Mouse (Mus musculus) stomach, postnatal 0 days (tissue): ENCODE results near the gene Agbl4. TPM values are rescaled to one million over a fixed set of nuclear protein-coding genes. Genes with fewer than 3 reads are reported as not detected.

Experiments used
- ATAC-seq: fragments of 200-750 bp; cut with Nextera tagmentation; 2 replicates; pipeline ENCODE4 v1.8.0; 2017; ENCODE audit not compliant: low FRiP score, low TSS enrichment
- DNase-seq: peaks from one replicate; pipeline ENCODE4 v3.0.0-alpha.2; 2016; ENCODE audit warnings: low spot score
- H3K27ac ChIP-seq: fragments of 300-500 bp; sonication (generic); replicated peaks from 2 replicates; pipeline ENCODE4 v1.5.1; 2014; ENCODE audit warnings: mild to moderate bottlenecking, control low read depth
- H3K27me3 ChIP-seq: fragments of 300-500 bp; sonication (generic); 2 replicates; pipeline ENCODE4 v1.6.1; 2014; ENCODE audit warnings: low read length; ENCODE audit not compliant: control insufficient read depth, insufficient read depth
- H3K36me3 ChIP-seq: fragments of 300-500 bp; sonication (generic); 2 replicates; pipeline ENCODE4 v1.6.1; 2014; ENCODE audit warnings: low read length, mixed read lengths; ENCODE audit not compliant: control insufficient read depth, insufficient read depth
- H3K4me1 ChIP-seq: fragments of 300-500 bp; sonication (generic); replicated peaks from 2 replicates; pipeline ENCODE4 v1.6.1; 2014; ENCODE audit warnings: antibody characterized with exemption; ENCODE audit not compliant: control insufficient read depth, insufficient read depth
- H3K4me2 ChIP-seq: fragments of 300-500 bp; sonication (generic); replicated peaks from 2 replicates; pipeline ENCODE4 v1.6.1; 2014; ENCODE audit warnings: low read depth, mild to moderate bottlenecking, control low read depth, moderate library complexity
- H3K4me3 ChIP-seq: fragments of 300-500 bp; sonication (generic); 2 replicates; pipeline ENCODE4 v1.5.1; 2014; ENCODE audit warnings: low read depth, low read length, control low read depth
- H3K9ac ChIP-seq: fragments of 300-500 bp; sonication (generic); 2 replicates; pipeline ENCODE4 v1.6.1; 2014; ENCODE audit warnings: mild to moderate bottlenecking, low read length, control low read depth, mixed read lengths
- H3K9me3 ChIP-seq: fragments of 300-500 bp; sonication (generic); 2 replicates; pipeline ENCODE4 v1.6.1; 2016; ENCODE audit warnings: low read length; ENCODE audit not compliant: control insufficient read depth
- CTCF ChIP-seq: IDR thresholded peaks from 2 replicates; pipeline ENCODE4 v1.5.1; 2016; ENCODE audit warnings: antibody characterized with exemption, low read depth, mild to moderate bottlenecking, moderate library complexity
- EP300 ChIP-seq: optimal IDR thresholded peaks from 2 replicates; pipeline ENCODE3; 2016; ENCODE audit warnings: antibody characterized with exemption
- WGBS: fragments of 180-500 bp; shearing (Covaris S2); extraction: QIAGEN DNeasy Blood & Tissue Kit; methylation state at CpG from one replicate; pipeline ENCODE4 v1.1.7; 2014; 5-methylcytosine and 5-hydroxymethylcytosine counted together
- polyA plus RNA-seq: library from polyadenylated mRNA; unstranded; fragments of >200 nt; fragmentation: Nextera tagmentation; extraction: Ambion mirVana; gene quantifications from 2 replicates; pipeline ENCODE4 v1.2.1, GENCODE M21; 2015

Gene Agbl4
- polyA plus RNA-seq, 1 experiment from 2014 or later = 0.10 TPM

DNA sequence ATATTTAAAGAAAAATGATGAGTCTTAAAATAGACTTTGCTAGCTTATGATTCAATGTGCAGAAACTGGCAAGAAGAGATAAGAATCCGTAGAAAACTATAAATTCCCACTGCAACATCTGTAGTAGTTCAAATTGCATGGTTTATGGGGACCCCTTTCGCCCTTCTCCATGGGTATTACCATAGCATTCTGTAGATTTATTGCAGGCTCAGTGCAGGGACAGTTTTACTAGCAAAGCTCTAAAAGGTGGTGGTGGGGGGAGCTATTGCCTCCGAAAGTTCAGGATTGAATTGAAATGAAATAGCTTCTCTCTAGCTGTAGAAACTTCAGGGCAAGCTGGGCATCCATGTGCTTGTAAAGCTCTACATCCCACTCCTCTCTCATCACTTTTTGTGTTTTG, 959.7 kb downstream of the Agbl4 start:
- no peak overlapping the region for H3K27ac ChIP-seq
- H3K4me3 ChIP-seq = no peak overlapping the region
- no peak for DNase-seq
- H3K9me3 ChIP-seq = no peaks in the 10 kb centered on the region
- no peak overlapping the region for H3K9ac ChIP-seq
- WGBS = 53% methylated on average over 3 of the region's 3 CpGs
- no peak overlapping the region for H3K4me2 ChIP-seq
- H3K4me1 ChIP-seq = no peaks in the 10 kb centered on the region
- no peaks in the 10 kb centered on the region for H3K36me3 ChIP-seq
- TF ChIP-seq CTCF = no peak
- no peak for TF ChIP-seq EP300
- no peaks in the 10 kb centered on the region for H3K27me3 ChIP-seq
- no peak for ATAC-seq

DNA sequence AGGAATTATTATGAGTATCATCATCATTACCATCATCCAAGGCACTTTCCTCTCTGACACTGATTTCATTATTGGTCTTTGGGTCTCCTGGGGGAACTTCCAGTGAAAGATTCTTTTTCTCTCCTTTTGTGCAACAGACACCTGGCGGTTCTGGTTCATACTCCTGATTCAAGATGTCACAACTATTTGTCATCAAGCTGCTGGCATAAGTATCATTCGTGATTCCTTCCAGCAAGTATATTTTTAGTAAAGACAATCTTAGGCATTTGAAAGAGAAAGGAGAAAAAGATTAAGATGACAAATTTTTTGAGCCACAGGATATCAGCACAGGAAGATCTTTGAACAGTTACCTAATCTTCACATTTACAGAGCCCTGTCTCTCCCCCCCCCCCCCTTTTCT, 966.7 kb downstream of the Agbl4 start:
- no peak for ATAC-seq
- Histone ChIP-seq H3K9ac (no peak overlapping the region), H3K9me3 (no peaks in the 10 kb centered on the region), H3K4me3 (no peak overlapping the region), H3K27ac (no peak overlapping the region), H3K4me2 (no peak overlapping the region), H3K27me3 (no peaks in the 10 kb centered on the region), H3K36me3 (no peaks in the 10 kb centered on the region), H3K4me1 (no peaks in the 10 kb centered on the region)
- DNase-seq = no peak
- 78% methylated on average over 2 of the region's 2 CpGs for WGBS
- TF ChIP-seq CTCF (no peak), EP300 (no peak)

DNA sequence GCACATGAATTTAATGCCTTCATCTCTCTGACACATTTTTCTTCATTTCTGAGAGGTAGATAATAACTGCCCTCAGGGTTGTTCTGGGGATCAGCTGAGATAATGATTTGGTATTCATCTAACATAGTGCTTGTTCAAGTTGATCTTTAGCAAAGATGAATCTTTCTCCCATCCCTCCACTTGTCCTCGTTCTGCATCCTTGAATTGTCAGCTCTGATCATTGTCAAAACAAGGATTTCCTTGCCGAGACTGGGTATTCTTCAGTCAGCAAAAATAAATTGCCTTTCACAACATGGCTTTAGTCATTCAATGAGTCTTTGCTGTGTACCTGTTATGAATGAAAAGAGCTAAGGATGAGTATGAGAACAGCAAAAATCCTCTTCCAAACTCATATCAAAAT, 970.3 kb downstream of the Agbl4 start:
- H3K4me3 ChIP-seq = no peak overlapping the region
- no peaks in the 10 kb centered on the region for H3K9me3 ChIP-seq
- TF ChIP-seq EP300 (no peak), CTCF (no peak)
- WGBS = 67% methylated on average over 2 of the region's 2 CpGs
- H3K27ac ChIP-seq = no peak overlapping the region
- DNase-seq (no peak), ATAC-seq (no peak)
- no peak overlapping the region for H3K9ac ChIP-seq
- H3K36me3 ChIP-seq = no peaks in the 10 kb centered on the region
- no peaks in the 10 kb centered on the region for H3K4me1 ChIP-seq
- H3K4me2 ChIP-seq = no peak overlapping the region
- no peaks in the 10 kb centered on the region for H3K27me3 ChIP-seq

DNA sequence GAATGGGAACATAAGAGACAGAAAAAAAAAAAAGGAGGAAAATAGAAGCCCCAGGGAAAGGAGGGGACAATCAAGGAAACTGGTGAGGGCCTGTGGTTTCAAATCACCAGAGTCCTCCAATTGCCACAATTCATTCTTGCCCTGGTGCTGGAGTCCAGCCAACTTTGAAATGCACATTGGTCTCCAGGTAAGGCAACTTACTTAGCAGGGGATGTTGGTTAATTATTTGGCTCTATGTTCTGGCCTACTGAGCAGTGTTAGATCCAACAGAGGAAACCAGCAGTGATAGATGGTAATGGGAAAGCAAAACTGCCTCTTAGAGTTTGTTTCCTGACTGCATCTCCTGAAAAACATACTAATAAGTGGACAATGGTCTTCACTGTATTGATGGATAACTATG, 979.7 kb downstream of the Agbl4 start:
- ATAC-seq (no peak), DNase-seq (no peak)
- H3K27me3 ChIP-seq = no peaks in the 10 kb centered on the region
- TF ChIP-seq CTCF (no peak), EP300 (no peak)
- no peak overlapping the region for H3K27ac ChIP-seq
- no peak overlapping the region for H3K4me3 ChIP-seq
- H3K4me1 ChIP-seq = no peaks in the 10 kb centered on the region
- no peak overlapping the region for H3K9ac ChIP-seq
- H3K4me2 ChIP-seq = no peak overlapping the region
- H3K36me3 ChIP-seq = no peaks in the 10 kb centered on the region
- no peaks in the 10 kb centered on the region for H3K9me3 ChIP-seq

DNA sequence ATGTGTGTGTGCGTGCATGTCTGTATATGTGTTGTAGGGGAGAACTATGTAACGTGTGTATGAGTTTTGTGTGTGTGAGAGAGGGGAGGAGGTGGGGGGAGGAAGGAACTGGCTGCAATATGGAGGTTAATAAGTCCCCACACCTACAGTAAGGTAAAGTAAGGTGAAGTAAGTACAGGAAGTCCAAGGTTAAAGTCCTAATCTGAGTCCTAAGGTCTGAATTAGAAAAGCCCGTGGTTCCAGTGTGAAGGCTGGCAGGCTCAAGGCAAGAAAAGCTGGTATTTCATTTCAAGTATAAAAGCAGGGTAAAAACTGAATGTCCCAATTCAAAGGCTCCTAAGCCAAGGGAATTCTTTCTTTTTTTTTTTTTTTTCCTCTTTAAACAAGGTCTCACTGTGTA, 980.6 kb downstream of the Agbl4 start:
- H3K9ac ChIP-seq = no peak overlapping the region
- DNase-seq = no peak
- TF ChIP-seq CTCF (no peak), EP300 (no peak)
- H3K27me3 ChIP-seq = no peaks in the 10 kb centered on the region
- no peak overlapping the region for H3K27ac ChIP-seq
- H3K4me2 ChIP-seq = no peak overlapping the region
- WGBS = 88% methylated on average over 3 of the region's 3 CpGs
- no peaks in the 10 kb centered on the region for H3K36me3 ChIP-seq
- no peak overlapping the region for H3K4me3 ChIP-seq
- no peaks in the 10 kb centered on the region for H3K4me1 ChIP-seq
- no peak for ATAC-seq
- H3K9me3 ChIP-seq = no peaks in the 10 kb centered on the region

DNA sequence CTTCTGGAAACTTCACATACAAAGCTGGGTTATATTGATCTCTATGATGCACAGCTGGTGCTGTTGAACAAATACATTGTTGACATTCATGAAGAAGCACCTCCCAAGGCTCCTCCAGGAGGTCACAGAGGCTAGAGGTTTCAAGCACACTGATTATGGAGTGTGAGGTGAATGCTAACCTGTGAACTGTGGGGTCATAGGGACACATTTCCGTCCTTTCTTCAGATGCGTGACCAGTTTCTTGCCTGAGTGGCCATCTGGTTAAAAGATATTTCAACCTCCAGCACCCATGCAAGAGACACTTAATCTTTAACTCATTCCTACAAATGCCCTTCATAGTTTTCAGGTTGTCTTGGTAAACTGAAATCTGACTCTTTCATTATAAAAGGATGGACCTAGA, 985.6 kb downstream of the Agbl4 start:
- no peaks in the 10 kb centered on the region for H3K4me1 ChIP-seq
- no peak for TF ChIP-seq EP300
- TF ChIP-seq CTCF = no peak
- H3K4me2 ChIP-seq = no peak overlapping the region
- ATAC-seq (no peak), DNase-seq (no peak)
- no peak overlapping the region for H3K27ac ChIP-seq
- H3K27me3 ChIP-seq = no peaks in the 10 kb centered on the region
- no peak overlapping the region for H3K9ac ChIP-seq
- 79% methylated on average over 2 of the region's 2 CpGs for WGBS
- no peaks in the 10 kb centered on the region for H3K36me3 ChIP-seq
- H3K4me3 ChIP-seq = no peak overlapping the region
- no peaks in the 10 kb centered on the region for H3K9me3 ChIP-seq
